Mouse (Mus musculus) hindbrain, embryonic 15.5 days (tissue): ENCODE measurements around the gene Tuba3a. TPM values are rescaled to one million over a fixed set of nuclear protein-coding genes. Genes with fewer than 3 reads are reported as not detected.

Experiments
- ATAC-seq: fragments of 200-750 bp; cut with Nextera tagmentation; 2 replicates; pipeline ENCODE4 v1.8.0; 2017; ENCODE audit warnings: low read depth, moderate number of reproducible peaks, moderate TSS enrichment; ENCODE audit not compliant: low FRiP score
- H3K27ac ChIP-seq: fragments of 300-500 bp; sonication (generic); replicated peaks from 2 replicates; pipeline ENCODE4 v1.5.1; 2015; ENCODE audit warnings: mild to moderate bottlenecking, inconsistent platforms
- H3K27me3 ChIP-seq: fragments of 300-500 bp; sonication (generic); 2 replicates; pipeline ENCODE4 v1.6.1; 2015; ENCODE audit warnings: control low read depth, inconsistent platforms
- H3K36me3 ChIP-seq: fragments of 300-500 bp; sonication (generic); 2 replicates; pipeline ENCODE4 v1.6.1; 2015; ENCODE audit warnings: control low read depth, inconsistent platforms
- H3K4me1 ChIP-seq: fragments of 300-500 bp; sonication (generic); replicated peaks from 2 replicates; pipeline ENCODE4 v1.6.1; 2015; ENCODE audit warnings: control low read depth, inconsistent platforms
- H3K4me2 ChIP-seq: fragments of 300-500 bp; sonication (generic); 2 replicates; pipeline ENCODE4 v1.6.1; 2015; ENCODE audit warnings: moderate library complexity, mild to moderate bottlenecking, inconsistent platforms
- H3K4me3 ChIP-seq: fragments of 300-500 bp; sonication (generic); 2 replicates; pipeline ENCODE4 v1.5.1; 2015; ENCODE audit warnings: mild to moderate bottlenecking, inconsistent platforms
- H3K9ac ChIP-seq: fragments of 300-500 bp; sonication (generic); 2 replicates; pipeline ENCODE4 v1.6.1; 2015; ENCODE audit warnings: inconsistent platforms
- H3K9me3 ChIP-seq: fragments of 300-500 bp; sonication (generic); 2 replicates; pipeline ENCODE4 v1.6.1; 2016; ENCODE audit warnings: control low read depth, inconsistent platforms
- WGBS: fragments of 180-500 bp; shearing (Covaris S2); methylation state at CpG from one replicate; pipeline ENCODE4 v1.1.7; 2015; 5-methylcytosine and 5-hydroxymethylcytosine counted together
- polyA plus RNA-seq: library from polyadenylated mRNA; unstranded; fragments of >200 nt; fragmentation: Nextera tagmentation; extraction: Ambion mirVana; gene quantifications from 2 replicates; pipeline ENCODE4 v1.2.1, GENCODE M21; 2015

The Tuba3a gene
- not detected in 2 replicates for polyA plus RNA-seq

- H3K9me3 ChIP-seq, result no peaks in the 10 kb centered on the region
- no peak within 1 kb of the TSS for H3K4me2 ChIP-seq
- no peaks in the 10 kb centered on the region for H3K4me1 ChIP-seq
- H3K27me3 ChIP-seq, result no peaks in the 10 kb centered on the region
- H3K27ac ChIP-seq, result no peak within 1 kb of the TSS
- 98% methylated on average over 22 of the region's 22 CpGs for WGBS
- no peak within 1 kb of the TSS for H3K9ac ChIP-seq
- no peak for ATAC-seq
- no peak within 1 kb of the TSS for H3K4me3 ChIP-seq
- no peaks in the 10 kb centered on the region for H3K36me3 ChIP-seq
Observed at GRCm38 (mm10) chr6:125285890-125286289, at the start of gene Tuba3a. Tuba3a (minus strand) TSS chr6:125286042.

DNA sequence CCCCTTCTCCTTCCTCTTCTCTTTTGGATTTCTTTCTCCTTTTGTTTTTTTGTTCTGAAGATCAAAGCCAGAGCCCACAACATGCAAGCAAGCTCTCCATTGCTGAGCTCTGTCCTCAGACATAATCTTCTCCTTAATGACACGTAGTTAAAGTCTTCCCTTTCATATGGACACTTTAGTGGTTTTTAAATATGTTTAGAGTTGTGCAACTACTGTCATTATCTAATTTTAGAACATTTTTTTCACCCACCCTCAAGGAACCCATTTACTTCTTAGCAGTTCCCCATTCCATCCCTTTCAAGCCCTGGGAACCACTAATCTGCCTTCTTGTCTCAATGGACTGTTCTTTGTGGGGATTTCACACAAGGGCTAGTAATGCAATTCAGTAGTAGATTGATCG lies 48.5 kb upstream of the Tuba3a start:
- Histone ChIP-seq H3K4me3 (no peak overlapping the region), H3K4me1 (0 out of 2 replicates have a peak, but pooled peaks cover 3% of the 10 kb centered on the region), H3K36me3 (no peaks in the 10 kb centered on the region), H3K4me2 (no peak overlapping the region), H3K9me3 (no peaks in the 10 kb centered on the region), H3K9ac (no peak overlapping the region), H3K27me3 (no peaks in the 10 kb centered on the region), H3K27ac (no peak overlapping the region)
- 69% methylated on average over 2 of the region's 2 CpGs for WGBS
- ATAC-seq, result no peak

- Histone ChIP-seq H3K27ac (no peak overlapping the region), H3K4me1 (0 out of 2 replicates have a peak, but pooled peaks cover 3% of the 10 kb centered on the region), H3K4me2 (no peak overlapping the region), H3K9me3 (no peaks in the 10 kb centered on the region), H3K27me3 (no peaks in the 10 kb centered on the region), H3K9ac (no peak overlapping the region), H3K4me3 (no peak overlapping the region), H3K36me3 (no peaks in the 10 kb centered on the region)
- 85% methylated on average over 14 of the region's 14 CpGs for WGBS
- no peak for ATAC-seq
Observed at GRCm38 (mm10) chr6:125333112-125333899, 47.5 kb upstream of the Tuba3a start.

DNA sequence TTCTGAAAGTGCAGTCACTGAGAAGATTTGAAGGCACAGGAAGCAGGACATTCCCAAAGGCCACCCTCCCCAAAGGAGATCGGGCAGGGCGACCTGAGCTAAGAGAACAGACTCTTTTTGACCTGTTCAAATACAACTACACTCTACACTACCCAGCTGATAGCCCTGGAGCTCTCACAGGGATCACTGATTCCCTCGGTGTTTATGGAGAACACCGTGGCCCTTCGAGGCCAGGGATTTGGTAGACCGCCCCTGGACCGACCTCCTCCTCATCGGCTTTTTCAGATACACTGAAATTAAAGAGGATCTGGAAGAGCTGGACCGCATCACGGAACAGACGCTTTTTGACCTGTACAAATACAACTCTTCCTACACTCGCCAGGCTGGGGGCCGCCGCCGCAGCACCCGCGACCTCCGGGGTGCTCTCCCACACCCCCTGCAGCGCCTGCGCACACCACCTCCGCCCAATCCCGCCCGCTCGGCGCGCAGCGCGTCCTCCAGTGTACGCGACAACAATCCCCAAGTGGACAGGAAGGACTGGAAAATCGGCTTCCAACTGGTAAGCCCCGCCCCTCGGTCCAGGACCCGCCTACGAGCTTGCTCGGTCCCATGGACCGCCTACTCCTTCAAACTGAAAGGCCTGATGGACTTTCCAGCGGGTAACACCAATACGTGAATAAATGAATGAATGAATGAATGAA lies 44.9 kb upstream of the Tuba3a start:
- H3K4me2 ChIP-seq, result peak overlapping the region; percentile 82
- 0 out of 2 replicates have a peak, but pooled peaks cover 3% of the 10 kb centered on the region for H3K4me1 ChIP-seq
- H3K4me3 ChIP-seq, result peak overlapping the region; percentile 48
- no peaks in the 10 kb centered on the region for H3K27me3 ChIP-seq
- peak overlapping the region; percentile 50 for H3K9ac ChIP-seq
- WGBS, result 1% methylated on average over 39 of the region's 39 CpGs
- H3K9me3 ChIP-seq, result no peaks in the 10 kb centered on the region
- no peak overlapping the region for H3K27ac ChIP-seq
- peak; percentile 89 for ATAC-seq
- no peaks in the 10 kb centered on the region for H3K36me3 ChIP-seq

- no peak overlapping the region for H3K27ac ChIP-seq
- 87% methylated on average over 5 of the region's 5 CpGs for WGBS
- H3K36me3 ChIP-seq, result no peaks in the 10 kb centered on the region
- 0 out of 2 replicates have a peak, but pooled peaks cover 3% of the 10 kb centered on the region for H3K4me1 ChIP-seq
- ATAC-seq, result no peak
- H3K27me3 ChIP-seq, result no peaks in the 10 kb centered on the region
- H3K4me2 ChIP-seq, result no peak overlapping the region
- no peak overlapping the region for H3K4me3 ChIP-seq
- H3K9ac ChIP-seq, result no peak overlapping the region
- no peaks in the 10 kb centered on the region for H3K9me3 ChIP-seq
Observed at GRCm38 (mm10) chr6:125328243-125328642, 42.4 kb upstream of the Tuba3a start.

DNA sequence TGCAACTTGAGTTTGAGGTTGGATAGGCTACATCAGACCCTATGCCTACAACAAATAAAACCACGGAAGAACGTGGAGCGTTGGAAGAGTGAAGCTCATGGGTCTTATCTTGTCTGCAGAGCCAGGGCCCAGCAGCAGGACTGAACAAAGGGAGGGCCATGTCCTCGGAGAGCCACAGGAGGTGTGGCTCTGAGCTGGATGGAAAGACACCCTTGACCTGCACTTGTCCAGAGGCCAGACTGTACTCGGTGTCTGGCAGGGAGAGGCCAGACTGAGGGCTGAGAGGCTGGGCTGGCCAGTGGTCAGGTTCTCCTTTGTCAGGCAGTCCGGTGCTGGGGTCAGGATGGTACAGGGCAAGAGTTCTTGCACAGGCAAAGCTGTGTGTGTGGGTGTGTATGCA lies 39.5 kb upstream of the Tuba3a start:
- ATAC-seq, result no peak
- peaks cover 7% of the 10 kb centered on the region; the same call in 1 of the 2 replicates for H3K4me1 ChIP-seq
- H3K4me2 ChIP-seq, result no peak overlapping the region
- H3K4me3 ChIP-seq, result no peak overlapping the region
- H3K9ac ChIP-seq, result no peak overlapping the region
- H3K36me3 ChIP-seq, result no peaks in the 10 kb centered on the region
- WGBS, result 66% methylated on average over 6 of the region's 6 CpGs
- no peak overlapping the region for H3K27ac ChIP-seq
- H3K9me3 ChIP-seq, result no peaks in the 10 kb centered on the region
- peaks cover 24% of the 10 kb centered on the region for H3K27me3 ChIP-seq

- 69% methylated on average over 6 of the region's 6 CpGs for WGBS
- peaks cover 29% of the 10 kb centered on the region for H3K27me3 ChIP-seq
Observed at GRCm38 (mm10) chr6:125323547-125323946, 37.7 kb upstream of the Tuba3a start.

GRCm38 (mm10) chr6:125322794-125323193 lies 37.0 kb upstream of the Tuba3a start:
- 53% methylated on average over 13 of the region's 13 CpGs for WGBS

More at GRCm38 (mm10) chr6:125323547-125323946, 37.7 kb upstream of the Tuba3a start:
- Histone ChIP-seq H3K4me1 (peaks cover 7% of the 10 kb centered on the region; the same call in 1 of the 2 replicates), H3K4me3 (no peak overlapping the region), H3K9me3 (no peaks in the 10 kb centered on the region), H3K27ac (no peak overlapping the region), H3K36me3 (no peaks in the 10 kb centered on the region), H3K9ac (no peak overlapping the region), H3K4me2 (no peak overlapping the region)
- ATAC-seq, result no peak

DNA sequence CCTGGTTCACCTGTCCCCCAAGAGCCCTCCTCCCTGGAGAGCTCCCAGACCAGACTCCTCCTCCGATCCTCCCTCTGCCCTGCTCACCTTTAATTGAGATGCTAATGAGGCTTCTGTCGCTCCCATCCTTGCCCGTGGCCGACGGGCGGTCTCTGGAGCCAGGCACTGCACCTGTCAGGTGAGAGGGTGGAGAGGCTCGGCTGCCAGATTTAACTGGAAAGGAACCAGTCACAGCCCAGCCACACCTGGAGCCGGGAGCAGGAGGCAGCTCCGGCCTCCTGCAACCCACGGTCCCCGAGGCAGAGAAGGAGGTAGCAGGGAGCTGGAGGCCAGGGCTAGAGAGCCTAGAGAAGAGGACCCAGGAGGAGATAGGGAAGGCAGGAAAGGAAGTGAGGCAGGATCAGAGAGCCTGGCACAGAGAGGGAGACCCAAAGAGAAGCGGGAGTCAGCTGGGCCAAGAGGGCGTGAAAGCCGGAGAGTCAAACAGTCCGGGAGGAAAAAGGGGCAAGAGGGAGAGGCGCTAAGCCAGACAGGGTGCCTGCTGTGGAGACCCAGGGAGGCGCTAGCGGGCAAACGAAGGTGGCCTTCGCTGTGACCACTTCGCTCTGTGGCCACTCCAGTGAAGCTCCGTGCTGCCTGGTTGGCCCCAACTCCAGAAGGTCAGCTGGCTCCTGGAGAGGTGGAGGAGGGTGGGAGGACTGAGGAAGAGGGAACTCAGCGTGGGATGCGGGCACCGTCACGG lies 35.4 kb upstream of the Tuba3a start:
- Histone ChIP-seq H3K4me2 (no peak overlapping the region), H3K9ac (no peak overlapping the region), H3K27ac (no peak overlapping the region), H3K4me1 (peaks cover 7% of the 10 kb centered on the region; the same call in 1 of the 2 replicates), H3K27me3 (peaks cover 29% of the 10 kb centered on the region), H3K36me3 (no peaks in the 10 kb centered on the region), H3K9me3 (no peaks in the 10 kb centered on the region), H3K4me3 (no peak overlapping the region)
- no peak for ATAC-seq
- 9% methylated on average over 26 of the region's 26 CpGs for WGBS

More at GRCm38 (mm10) chr6:125322794-125323193, 37.0 kb upstream of the Tuba3a start:
- Histone ChIP-seq H3K9me3 (no peaks in the 10 kb centered on the region), H3K27me3 (peaks cover 29% of the 10 kb centered on the region), H3K27ac (no peak overlapping the region), H3K9ac (no peak overlapping the region), H3K4me3 (no peak overlapping the region), H3K4me2 (no peak overlapping the region), H3K4me1 (peaks cover 7% of the 10 kb centered on the region; the same call in 1 of the 2 replicates), H3K36me3 (no peaks in the 10 kb centered on the region)
- no peak for ATAC-seq

DNA sequence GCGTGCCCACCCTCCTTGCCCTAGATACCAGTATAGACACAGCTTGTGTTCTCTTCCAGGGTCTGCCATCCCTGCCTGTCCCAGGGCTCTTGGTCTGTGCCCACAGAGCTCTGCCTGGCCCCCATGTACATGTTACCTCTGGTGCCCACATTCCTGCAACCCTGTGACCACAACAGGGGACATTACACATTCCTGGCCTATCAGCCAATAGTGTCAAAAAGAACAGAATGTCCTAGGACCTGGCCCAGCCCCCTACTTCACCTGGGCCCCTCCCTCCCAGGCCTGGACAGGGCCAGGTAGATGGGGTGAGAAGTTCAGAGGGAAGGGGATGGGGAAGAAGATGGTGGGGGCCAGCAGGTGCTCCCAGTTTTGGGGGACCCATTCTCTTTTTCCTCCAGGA lies 34.5 kb upstream of the Tuba3a start, which contains the start of gene Scnn1a:
TSS of gene Scnn1a (plus strand) at position 337 of the 400 bp plus-strand sequence.
- no peak within 1 kb of the TSS for H3K4me2 ChIP-seq
- peaks cover 7% of the 10 kb centered on the region; the same call in 1 of the 2 replicates for H3K4me1 ChIP-seq
- H3K36me3 ChIP-seq, result no peaks in the 10 kb centered on the region
- no peak within 1 kb of the TSS for H3K9ac ChIP-seq
- peaks cover 29% of the 10 kb centered on the region for H3K27me3 ChIP-seq
- no peaks in the 10 kb centered on the region for H3K9me3 ChIP-seq
- H3K27ac ChIP-seq, result no peak within 1 kb of the TSS
- no peak for ATAC-seq
- 91% methylated on average over 1 of the region's 1 CpGs for WGBS
- H3K4me3 ChIP-seq, result no peak within 1 kb of the TSS

GRCm38 (mm10) chr6:125319919-125320296 lies 34.1 kb upstream of the Tuba3a start:
- Histone ChIP-seq H3K36me3 (no peaks in the 10 kb centered on the region), H3K4me1 (peaks cover 7% of the 10 kb centered on the region; the same call in 1 of the 2 replicates), H3K9ac (no peak overlapping the region), H3K9me3 (no peaks in the 10 kb centered on the region), H3K27me3 (peaks cover 29% of the 10 kb centered on the region), H3K4me3 (no peak overlapping the region), H3K4me2 (no peak overlapping the region), H3K27ac (no peak overlapping the region)
- no peak for ATAC-seq
